Mouse (Mus musculus): ENCODE results near the gene Gm11172.

DNA sequence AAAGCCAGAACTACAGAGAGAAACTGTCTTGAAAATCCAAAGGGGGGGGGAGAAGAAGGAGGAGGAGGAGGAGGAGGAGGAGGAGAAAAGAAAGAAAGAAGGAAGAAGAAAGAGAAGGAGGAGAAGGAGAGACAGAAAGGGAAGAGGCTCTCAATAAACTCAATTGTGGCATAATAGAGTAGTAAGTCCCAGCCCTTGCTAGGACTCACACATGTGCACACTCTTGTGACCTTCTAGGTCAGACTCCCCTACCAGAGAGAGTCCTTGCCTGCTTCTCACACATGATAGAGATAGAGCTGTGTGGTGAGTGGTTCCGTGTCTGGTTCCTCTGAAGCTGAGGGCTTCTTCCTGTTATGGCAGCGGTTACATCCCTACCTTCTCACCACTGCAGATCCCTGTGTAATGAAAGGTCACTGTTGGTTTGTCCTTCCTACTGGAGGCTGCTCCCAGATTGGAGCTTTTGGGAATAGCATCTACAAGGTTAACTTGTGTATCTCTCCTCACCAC lies at the start of gene Gm11172:
- TF ChIP-seq CTCF (IDR thresholded peaks at IDR 0.05; ENCODE audit: low read depth): no peak
- TF ChIP-seq EP300 (IDR thresholded peaks at IDR 0.05; ENCODE audit: low read depth): no peak
